Mouse (Mus musculus): ENCODE results near the gene Pld5. TPM values are rescaled to one million over a fixed set of nuclear protein-coding genes. Genes with fewer than 3 reads are reported as not detected.

Pld5 gene
- total RNA-seq, 2 experiments from 2014 or later, result 0.15 to 0.44 TPM

DNA sequence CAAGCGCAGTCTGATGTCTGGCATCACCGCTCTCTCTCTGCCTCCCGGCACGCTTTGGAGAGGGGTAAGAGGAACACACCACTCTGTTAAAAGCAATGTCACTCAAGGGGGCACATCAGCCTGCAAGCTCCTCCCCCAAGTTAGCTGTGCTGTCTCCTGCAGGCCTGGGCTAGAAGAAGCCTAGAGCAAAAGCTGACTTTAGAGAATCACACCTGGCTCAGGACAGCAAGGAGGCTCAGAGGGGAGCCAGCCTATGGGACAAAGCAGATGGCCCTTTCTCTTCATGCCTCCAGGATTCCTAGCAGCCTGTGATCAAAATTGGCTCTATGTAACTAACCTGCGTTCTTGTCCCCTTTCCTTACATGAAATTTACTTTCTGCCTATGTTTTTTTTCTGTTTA lies 107.3 kb downstream of the Pld5 start:
- no peak for DNase-seq

DNA sequence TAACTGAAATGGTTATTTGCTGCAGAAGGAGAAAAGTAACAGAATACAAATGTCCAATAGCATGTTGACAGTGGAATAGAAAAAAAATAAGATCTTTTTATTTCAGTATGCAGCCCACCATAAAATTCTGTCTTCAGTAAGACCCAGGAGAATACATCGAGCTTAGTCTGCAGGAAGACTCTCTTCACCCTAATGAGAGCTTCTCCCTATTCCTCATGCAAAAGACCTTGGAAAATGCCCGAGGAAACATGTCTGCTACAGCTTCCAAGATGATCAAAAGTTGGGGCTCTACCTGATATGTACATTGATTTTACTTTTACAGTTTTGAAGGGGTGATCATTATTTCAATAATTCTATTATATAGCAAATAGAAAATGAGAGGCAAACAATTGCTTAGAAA lies 108.0 kb downstream of the Pld5 start:
- no peak for DNase-seq

DNA sequence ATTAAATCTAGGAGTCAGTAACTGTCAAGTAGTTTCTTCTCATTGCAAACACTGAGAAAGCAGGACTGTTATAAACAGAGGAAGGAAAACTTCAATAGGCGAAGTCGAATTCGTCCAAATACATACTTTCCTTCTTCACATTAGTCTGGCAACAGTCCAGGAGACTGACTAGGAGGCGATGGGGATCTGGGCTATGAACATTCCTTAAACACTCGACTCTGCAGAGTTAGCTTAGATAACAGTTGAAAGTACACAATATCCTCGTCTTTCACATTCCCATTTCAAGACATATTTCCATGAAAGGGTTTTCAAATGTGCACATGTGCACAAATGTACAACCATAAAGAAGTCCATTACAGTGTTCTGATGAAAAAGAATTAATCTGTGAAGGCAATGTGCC lies 129.8 kb downstream of the Pld5 start:
- no peak for DNase-seq

DNA sequence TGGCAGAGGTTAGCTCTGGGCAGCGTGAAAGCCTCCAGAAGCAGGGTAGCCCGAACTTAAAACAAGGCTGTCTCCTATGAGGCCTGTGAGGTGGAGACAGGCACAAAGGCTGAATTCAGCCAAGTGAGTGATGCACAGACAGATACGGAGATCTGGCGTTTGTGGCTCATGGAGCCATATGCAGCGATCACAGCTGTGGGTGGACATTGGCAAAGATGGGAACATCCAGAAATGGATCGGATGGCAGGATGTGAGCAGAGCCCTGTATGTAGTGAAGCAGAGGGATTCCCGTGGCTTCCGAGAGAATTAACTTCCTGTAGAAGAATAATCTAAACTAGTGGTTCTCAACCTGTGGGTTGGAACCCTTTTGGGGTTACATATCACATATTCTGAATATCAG lies 140.7 kb downstream of the Pld5 start:
- DNase-seq, result no peak

DNA sequence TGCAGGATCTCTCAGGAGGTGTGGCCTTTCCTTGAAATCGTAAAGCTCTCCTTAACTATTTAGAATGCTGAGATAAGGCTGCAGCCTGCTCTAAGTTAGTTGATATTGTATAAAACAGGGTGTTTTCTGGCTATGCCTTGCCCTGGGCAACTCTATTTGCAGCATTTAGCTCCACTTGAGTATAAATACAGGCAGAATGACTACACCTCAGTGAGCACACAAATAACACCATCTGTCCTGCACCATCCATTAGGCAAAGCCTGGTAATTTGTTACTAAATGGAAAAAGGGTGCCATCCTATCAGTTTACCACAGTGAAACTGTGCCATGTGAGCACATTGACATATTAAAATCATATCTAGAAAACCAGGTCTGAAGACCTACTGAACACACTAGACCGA lies 149.3 kb downstream of the Pld5 start:
- DNase-seq, result no peak

DNA sequence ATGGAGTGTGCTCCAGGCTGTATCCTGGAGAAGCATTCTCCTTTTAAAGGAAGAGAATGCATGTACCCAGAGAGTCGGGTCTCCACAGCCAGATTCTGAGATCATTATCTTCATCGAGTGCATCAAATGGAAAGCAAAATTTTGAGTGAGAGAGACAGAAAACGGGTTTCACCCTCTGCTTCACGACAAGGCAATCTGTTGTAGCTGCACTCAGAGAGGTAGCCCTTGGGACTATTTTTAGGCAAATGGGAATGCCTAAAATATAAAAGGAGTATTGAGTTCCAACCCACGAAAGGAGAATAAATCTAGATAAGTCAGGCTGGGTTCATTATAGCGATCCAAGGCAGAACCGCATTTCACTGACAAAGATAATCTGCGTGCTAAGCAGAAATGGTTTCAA lies 150.7 kb downstream of the Pld5 start:
- no peak for DNase-seq

DNA sequence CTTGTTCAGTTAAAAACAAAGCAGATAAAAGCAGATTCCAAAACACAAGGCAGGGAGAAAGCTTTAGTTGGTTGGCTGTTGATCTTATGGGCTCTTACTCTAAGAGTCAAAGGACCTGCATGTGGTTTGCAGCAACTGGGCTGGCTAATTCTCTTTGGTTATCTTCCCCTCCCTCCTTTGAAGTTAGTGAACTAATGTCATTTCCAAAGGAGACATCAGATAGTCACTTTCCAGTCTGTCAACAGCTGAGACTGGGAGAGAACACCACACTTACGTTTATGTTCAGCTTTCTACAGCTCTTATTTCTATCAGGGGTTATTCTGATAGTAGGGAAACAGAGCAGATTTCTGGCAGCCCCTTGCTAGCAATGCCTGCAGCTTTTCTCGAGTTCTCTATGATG lies 151.3 kb downstream of the Pld5 start:
- no peak for DNase-seq

DNA sequence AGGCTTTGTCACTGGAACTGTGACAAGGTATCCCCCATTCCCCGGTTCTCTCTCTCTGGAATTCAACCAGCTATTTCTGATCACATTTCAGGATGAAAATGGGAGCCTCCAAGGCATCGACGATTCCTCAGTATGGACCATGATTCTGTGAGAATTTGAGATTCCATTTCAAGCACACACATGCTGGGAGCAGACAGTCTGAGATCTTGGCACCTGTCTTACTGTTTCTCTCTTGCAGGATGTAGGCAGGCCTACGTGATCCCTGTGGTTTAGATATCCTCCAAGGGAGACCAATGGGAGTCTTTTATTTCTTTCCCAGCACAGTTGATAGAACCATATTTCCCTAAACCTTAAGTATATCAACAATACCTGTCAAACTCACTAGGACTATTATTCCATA lies 159.5 kb downstream of the Pld5 start:
- no peak for DNase-seq

DNA sequence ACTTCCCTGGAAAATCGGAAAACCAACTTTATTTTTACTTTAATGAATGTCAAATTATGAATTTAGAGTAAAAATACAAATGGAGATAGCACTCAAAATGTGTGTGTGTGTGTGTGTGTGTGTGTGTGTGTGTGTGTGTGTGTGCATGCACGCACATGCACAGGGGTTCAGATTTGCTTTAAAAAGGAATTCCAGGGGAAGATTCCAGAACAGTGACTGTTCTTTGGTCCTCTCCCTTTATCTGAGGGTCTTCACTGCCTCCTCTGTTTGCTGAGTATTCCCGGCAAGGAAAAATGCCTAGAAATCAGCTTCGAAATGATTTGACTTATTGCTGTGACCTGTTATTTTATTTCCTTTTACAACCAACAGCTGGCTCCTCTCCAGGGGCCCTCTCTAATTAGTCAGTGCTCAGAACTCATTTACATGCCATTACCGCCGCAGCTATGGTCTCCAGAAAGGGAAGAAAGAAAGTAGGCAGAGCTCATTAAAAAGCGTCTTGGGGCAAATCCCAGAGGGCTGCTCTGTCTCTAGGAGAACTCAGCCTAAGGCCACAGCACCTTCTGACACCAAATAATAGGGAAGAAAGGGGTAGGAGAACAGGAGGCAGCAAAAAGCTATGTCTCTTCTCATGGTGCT lies 176.3 kb downstream of the Pld5 start:
- DNase-seq, result no peak

DNA sequence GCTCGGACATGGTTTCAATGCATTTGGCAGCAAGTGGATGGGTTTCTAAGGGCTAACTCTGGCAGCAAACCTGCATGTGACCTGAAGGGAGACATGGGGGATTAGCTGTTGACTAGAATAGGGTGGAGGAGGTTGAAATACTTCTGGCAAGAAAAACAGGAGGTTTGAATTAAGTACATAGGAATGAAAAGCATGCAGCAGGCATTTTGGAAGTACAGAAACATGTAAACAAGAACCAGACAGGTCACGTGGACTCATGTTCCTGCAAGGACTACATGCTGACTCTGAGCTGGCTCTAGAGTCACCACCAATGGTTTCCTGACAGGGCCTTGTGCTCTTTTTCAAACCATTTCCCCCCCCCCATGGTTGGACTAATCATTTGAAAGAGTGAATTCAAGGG lies 183.0 kb downstream of the Pld5 start:
- DNase-seq, result no peak

DNA sequence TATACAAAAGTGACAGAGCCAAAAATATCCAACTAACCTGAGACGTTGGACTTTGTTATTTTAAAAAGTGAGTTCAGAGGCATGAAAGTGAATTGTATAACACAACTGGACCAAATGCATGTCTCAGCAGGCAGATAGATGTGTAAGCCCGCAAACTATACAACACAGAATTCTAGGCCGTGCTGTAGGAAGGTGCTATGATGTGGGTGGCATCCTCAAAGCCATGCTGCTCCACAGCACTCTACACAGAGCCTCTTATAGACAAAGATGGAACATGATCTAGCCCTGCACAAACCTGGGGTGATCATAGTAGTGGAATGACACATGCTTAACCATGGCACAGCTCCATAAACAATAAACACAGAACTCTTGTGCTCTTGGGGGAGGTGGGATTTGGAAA lies 185.7 kb downstream of the Pld5 start:
- no peak for DNase-seq

DNA sequence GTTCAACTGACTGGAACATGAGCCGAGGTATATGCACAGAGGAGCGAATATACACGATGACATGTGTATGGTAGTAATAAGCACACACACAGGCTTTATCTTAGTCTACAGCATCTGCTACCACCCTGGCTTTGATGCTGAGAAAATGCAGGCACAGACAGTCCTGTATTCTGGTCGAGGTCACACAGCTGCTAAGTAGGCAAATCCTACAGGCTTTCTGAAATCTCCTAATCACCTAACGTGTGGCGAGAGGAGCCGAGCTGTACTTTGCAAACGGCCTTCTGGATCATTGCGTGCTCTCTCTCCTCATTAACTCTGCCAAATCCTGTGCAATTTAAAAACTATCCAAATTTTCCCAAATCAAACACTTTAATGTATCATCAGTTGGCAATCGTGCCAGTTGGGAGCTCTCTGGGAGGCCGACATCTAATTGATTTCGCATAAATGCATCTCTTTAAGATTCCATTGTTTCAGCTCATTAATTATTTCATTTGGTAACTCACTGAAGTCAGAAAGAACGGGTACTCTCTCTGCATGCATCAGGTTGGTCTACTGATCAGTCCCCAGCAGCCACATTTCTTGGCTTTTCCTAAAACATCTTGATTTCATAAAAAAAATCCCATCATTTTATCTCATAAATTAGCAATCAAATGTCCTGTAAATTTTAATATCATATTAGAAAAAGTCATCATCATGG lies 189.0 kb downstream of the Pld5 start:
- no peak for DNase-seq

DNA sequence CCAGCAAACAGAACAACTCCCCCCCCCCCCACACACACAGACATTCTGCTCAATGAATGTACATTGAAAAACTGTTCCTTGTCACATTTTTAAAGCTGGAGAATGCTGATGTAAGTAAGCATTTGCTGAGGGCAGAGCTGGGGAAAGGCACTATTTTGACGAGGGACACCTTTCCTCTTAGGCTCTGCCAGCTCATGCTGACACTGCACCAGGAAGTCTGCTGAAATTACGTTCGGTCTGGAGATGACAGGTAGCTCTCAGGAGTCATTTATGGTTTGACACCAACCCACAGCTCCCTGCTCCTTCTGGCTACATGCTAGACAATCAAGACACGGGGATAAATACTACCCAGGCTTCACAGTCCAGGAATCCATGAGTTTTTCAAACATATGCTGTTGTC lies 192.8 kb downstream of the Pld5 start:
- DNase-seq, result no peak

DNA sequence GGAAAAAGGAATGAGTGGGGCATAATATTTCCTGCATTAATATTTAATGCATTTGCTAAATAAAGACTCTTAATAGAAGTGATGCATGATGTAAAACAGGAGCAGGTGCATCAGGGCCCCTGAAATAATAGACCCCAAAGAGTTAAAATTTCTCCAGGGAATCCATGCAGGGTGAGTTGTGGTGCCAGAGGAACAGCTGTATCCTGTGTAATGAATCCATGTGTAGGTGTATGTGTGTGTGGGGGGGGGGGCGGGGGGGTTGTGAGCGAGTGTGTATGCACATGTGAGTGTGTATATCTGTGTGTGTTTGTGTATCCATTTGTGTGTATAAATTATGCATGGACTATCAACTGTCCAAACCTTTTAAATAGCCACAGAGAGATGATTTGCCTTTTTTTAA lies 194.1 kb downstream of the Pld5 start:
- no peak for DNase-seq

DNA sequence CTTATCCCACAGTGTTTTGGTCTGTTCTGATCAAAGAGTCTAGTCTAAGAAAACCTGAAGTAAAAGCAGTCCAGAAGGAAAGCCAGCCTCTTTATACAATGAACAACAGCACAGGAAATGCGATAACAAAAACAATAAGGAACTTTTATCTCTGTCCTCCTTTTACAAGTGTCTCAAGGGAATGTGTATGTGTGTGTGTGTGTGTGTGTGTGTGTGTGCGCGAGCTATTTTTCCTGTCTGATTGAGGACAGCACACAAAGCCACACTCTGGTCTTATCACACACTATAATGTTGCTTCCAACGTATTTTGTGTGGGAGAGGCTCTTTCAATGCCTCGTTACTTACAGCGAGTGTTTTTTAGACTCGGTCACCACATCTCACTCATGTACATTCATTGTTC lies 196.7 kb downstream of the Pld5 start:
- DNase-seq, result no peak

DNA sequence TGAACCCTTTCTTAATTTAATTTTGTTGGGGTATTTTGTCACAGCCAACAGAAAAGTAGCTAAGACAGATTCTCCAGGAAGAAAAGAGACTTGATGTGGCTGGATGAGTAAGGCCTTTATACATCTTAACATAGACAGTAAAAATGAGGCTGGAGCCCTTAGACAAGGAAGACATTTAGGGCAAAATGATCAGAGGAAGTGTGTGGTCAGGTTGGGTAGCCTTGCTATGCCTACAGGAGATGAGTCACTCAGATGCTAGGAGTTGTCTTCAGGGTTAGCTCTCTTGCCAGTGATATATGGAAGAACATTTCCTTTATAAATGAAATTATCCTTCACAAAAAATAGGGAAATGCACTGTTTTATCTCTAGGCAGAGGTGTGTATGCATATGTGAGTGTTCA lies 198.3 kb downstream of the Pld5 start:
- no peak for DNase-seq

DNA sequence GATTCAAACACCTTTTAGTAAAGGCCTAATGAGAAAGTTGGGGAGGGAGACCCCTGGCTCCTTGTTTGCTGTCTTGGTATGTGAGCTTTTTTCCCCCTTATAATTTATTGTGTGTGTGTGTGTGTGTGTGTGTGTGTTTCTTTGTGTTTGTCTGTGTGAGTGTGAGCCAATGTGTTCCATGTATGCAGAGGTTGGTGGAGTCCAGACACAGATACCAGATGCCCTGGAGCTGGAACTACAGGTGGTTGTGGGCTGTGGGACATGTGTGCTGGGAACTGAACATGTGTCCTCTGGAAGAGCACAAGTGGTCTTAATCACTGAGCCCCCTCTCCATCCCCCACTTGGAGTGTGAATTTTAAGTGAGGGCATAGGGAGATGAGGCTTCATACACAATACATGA lies 199.3 kb downstream of the Pld5 start:
- DNase-seq, result no peak

DNA sequence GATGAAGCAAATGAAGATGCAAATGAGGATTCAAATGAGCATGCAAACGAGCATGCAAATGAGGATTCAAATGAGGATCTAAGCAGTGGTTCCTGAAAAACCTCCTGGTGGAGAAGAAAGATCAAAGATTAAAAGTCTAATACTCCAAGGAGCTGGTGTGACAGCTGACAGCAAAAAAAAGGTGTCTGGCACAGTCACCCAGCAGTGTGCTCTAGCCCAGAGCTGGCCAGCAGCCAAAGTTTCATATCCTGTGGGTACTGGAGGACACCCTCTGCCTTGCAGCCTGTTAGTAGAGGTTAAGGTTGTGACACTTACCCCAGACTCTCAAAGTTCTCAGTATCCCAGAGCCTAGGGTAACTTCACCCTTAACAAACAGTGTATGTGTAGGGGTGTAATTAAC lies 199.7 kb downstream of the Pld5 start:
- peak; percentile 60 to 63 for DNase-seq

DNA sequence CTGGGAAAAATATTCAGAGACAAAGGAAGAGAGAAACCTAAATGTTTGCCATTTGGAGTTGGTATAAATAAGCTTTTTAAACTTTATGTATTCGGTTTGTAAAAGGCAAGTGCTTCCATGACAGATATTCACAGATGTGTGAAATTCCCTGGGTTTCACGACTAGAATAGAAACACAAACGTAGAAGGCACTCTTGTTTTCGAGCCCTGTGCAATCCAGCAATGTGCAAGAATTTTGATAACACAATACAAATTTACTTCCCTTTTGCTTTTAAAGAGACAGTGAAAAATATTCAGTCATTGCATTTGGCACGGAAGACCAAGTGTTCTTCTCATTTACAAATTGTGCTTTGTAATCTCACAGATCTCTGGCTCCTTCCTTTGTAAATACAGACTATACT lies 200.6 kb downstream of the Pld5 start:
- DNase-seq, result no peak

DNA sequence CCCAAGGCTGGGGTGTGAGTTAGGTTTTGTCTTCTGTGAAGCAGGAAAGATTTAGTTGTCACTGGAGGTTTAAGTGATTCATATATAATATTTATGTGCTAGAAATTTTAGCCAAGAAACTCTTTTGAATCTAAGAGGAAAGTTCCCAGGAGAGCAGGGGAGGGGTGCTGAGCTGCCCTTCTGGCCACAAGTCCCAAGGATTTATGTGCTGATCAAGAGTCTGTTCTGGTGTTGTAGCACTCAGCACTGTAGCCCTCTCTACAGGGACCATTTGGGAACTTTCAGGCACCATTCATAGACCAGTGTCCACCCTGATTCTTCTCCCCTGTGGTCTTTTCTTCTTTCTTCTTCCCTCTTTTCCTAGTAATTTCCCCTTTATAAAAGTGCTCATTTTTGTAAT lies 209.8 kb downstream of the Pld5 start:
- no peak for DNase-seq

DNA sequence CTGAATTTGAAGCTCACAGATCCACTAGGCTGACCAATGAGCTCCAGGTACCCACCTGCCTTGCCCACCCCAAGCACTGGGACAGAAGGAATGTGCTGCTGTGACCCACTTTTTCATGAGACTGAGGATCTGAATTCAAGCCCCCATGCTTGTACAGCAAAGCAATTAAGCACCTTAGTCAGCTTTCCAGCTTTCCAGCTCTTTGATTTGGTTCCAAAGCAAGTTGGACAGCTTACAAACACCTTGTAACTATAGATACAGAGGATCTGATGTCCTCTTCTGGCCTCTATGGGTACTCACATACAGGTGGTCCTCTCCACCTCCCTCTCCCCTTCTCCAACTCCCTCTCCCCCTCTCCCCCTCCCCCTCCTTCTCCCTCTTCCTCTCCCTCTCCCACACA lies 210.6 kb downstream of the Pld5 start:
- no peak for DNase-seq

DNA sequence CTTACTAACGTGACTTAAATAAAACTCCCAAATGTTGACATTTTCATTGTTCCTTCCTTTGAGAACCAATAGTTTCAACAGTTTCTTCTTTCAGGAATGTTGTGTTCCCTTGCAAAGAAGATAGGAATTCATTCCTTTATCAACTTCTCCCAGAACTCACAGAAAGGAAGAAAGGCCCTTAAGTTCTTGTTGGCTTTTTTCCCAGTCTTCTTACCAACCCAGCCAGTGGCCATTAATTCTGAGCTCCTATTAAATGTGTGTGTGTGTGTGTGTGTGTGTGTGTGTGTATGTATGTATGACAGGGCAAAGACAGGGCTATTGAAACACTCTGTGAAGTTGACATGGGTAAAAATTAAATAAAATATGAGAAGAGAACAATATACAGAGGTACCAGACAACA lies 221.5 kb downstream of the Pld5 start:
- no peak for DNase-seq

DNA sequence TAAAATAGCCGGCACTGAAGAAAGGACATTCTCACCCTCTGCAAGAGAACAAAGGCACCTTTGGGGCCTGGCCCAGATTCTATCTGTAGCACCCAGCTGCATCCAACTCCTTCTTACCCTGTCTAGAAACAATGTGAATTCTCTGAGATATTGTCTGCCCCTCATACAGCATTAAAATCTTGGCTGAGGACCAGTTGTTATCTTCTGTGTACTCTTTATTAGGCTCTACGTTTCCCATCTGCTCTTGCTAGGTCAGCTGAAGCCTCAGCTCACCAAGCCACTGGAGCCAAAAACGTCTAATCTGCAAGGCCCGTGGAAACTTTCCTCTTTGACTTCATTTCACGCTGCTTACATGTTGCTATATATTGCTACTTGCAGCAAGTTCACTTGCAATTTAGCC lies 228.1 kb downstream of the Pld5 start:
- DNase-seq, result no peak

DNA sequence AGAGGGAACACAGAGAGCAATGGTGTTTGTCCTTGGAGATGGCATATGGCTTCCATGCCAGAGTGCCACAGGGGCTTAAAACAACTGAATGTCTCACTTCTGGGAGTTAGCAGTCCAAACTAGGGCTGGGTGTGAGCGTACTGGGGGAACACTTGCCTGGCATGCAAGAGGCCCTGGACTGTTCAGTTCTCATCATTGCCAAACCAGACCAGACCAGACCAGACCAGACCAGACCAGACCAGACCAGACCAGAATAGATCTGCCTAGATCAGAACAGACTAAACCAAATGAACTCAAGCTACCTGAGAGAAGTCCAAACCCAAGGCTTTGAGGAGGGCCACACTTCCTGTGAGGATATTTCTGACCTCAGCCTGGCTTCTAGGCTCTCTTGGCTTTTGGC lies 228.7 kb downstream of the Pld5 start:
- DNase-seq, result no peak

DNA sequence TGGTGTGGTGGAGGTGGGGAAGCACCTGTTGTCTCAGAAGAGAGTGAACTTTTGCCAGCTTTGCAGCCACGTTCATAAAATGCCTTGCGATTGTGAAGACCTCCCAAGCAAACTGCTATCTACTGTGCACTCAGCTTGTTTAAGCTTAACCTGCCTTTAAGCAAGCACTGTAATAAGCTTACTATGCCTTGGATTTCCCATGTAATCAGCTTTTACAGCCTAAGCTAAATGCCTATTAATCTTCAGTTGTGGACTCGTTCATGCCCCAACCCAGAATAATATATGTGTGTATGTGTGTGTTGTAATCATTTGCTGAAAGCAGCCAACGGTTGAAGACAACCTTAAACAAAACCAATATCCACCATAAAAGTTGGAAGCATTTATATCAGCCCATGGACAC lies 232.1 kb downstream of the Pld5 start:
- DNase-seq, result no peak
